Mouse (Mus musculus): ENCODE data around the gene Bcat1. TPM values are rescaled to one million over a fixed set of nuclear protein-coding genes. Genes with fewer than 3 reads are reported as not detected.

Gene Bcat1
- total and polyA plus RNA-seq, 3 experiments: 0.11 TPM; not detected in 2

DNA sequence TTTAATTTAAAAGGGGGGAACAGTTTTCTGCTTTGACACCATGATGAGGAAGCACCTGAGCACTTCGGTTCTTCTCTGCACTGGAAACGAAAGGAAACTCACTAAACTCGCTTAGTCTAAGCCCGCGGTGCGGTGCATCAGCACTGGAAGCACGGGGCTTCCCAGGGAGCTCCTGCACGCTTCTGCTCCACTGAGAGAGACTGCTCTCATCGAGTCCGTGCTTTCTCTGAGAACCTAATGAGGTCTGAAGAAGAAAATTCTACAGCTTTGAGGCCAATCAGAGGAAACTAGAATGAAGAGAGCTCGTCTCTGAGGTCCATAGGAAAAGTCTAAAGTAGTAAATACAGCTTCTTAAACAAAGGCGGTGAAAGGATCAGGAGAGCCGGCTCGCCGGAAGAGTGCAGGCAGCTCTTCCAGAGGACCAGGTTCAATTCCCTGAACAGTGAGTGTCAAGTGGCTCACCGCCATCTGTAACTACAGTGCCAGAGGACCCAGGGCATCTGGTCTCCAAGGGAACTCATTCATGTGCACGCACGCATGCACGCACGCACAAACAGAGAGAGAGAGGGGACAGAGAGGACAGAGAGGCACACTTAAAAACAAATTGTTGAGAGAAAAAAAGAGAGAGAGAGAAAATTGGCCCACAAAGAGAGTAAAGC lies 30.9 kb downstream of the Bcat1 start:
- Histone ChIP-seq H3K27me3 (ENCODE audit: insufficient read depth, low read length) (no peaks in the 10 kb centered on the region), H3K36me3 (replicated peaks) (no peaks in the 10 kb centered on the region), H3K9me3 (replicated peaks) (peaks cover 73% of the 10 kb centered on the region), H3K4me3 (ENCODE audit: low read depth, low read length) (no peak overlapping the region), H3K4me1 (ENCODE audit: insufficient read depth, low read depth, low read length) (no peaks in the 10 kb centered on the region)
- no peak for DNase-seq (ENCODE audit: low spot score)
- no peak for ATAC-seq (ENCODE audit: extremely low read depth, insufficient number of reproducible peaks, low FRiP score, poor library complexity, severe bottlenecking)
- TF ChIP-seq TAL1 (conservative IDR thresholded peaks at IDR 0.05; ENCODE audit: low read depth, low read length) (no peak), POLR2AphosphoS5 (IDR thresholded peaks at IDR 0.05; ENCODE audit: insufficient replicate concordance, low read depth, low read length) (no peak), CTCF (IDR thresholded peaks at IDR 0.05; ENCODE audit: low read depth, low read length) (no peak), GATA2 (IDR thresholded peaks at IDR 0.05; ENCODE audit: borderline replicate concordance, low read depth, low read length) (no peak), GATA1 (IDR thresholded peaks at IDR 0.05; ENCODE audit: borderline replicate concordance, low read length) (no peak)

DNA sequence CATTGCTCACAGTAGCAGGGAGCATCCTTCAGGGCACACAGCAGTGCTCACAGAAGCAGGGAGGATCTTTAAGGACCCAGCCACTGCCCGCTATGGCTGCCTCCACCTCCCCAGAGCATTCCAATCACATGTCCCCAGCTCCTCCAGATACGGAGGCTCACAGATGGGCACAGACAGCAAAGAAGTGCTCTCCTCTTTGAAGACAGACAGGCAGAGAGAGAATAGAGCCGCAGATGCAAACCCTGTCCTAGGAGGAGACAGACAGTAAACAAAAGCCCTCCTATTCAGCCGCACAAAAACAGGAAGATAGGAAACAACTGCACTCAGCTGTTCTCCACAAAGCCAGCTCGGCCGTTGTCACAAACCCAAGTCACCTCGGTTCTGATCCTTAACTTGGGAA lies 35.3 kb downstream of the Bcat1 start:
- DNase-seq (ENCODE audit: low spot score): no peak
- no peak for ATAC-seq (ENCODE audit: extremely low read depth, insufficient number of reproducible peaks, low FRiP score, poor library complexity, severe bottlenecking)
- no peaks in the 10 kb centered on the region for H3K4me1 ChIP-seq (ENCODE audit: insufficient read depth, low read depth, low read length)
- H3K9me3 ChIP-seq (replicated peaks): peaks cover 56% of the 10 kb centered on the region
- no peaks in the 10 kb centered on the region for H3K27me3 ChIP-seq (ENCODE audit: insufficient read depth, low read length)
- TF ChIP-seq CTCF (IDR thresholded peaks at IDR 0.05; ENCODE audit: low read depth, low read length) (no peak), TAL1 (conservative IDR thresholded peaks at IDR 0.05; ENCODE audit: low read depth, low read length) (no peak), POLR2AphosphoS5 (IDR thresholded peaks at IDR 0.05; ENCODE audit: insufficient replicate concordance, low read depth, low read length) (no peak), GATA2 (IDR thresholded peaks at IDR 0.05; ENCODE audit: borderline replicate concordance, low read depth, low read length) (no peak), GATA1 (IDR thresholded peaks at IDR 0.05; ENCODE audit: borderline replicate concordance, low read length) (no peak)
- H3K36me3 ChIP-seq (replicated peaks): no peaks in the 10 kb centered on the region
- H3K4me3 ChIP-seq (ENCODE audit: low read depth, low read length): no peak overlapping the region

GRCm38 (mm10) chr6:145037626-145038025 lies 38.4 kb downstream of the Bcat1 start:
- peaks cover 57% of the 10 kb centered on the region for H3K9me3 ChIP-seq (replicated peaks)
- DNase-seq (ENCODE audit: low spot score) (no peak), ATAC-seq (ENCODE audit: extremely low read depth, insufficient number of reproducible peaks, low FRiP score, poor library complexity, severe bottlenecking) (no peak)
- H3K27me3 ChIP-seq (ENCODE audit: insufficient read depth, low read length): no peaks in the 10 kb centered on the region
- H3K4me3 ChIP-seq (ENCODE audit: low read depth, low read length): no peak overlapping the region
- no peaks in the 10 kb centered on the region for H3K4me1 ChIP-seq (ENCODE audit: insufficient read depth, low read depth, low read length)
- H3K36me3 ChIP-seq (replicated peaks): no peaks in the 10 kb centered on the region
- TF ChIP-seq GATA2 (IDR thresholded peaks at IDR 0.05; ENCODE audit: borderline replicate concordance, low read depth, low read length): no peak
- no peak for TF ChIP-seq POLR2AphosphoS5 (IDR thresholded peaks at IDR 0.05; ENCODE audit: insufficient replicate concordance, low read depth, low read length)
- no peak for TF ChIP-seq GATA1 (IDR thresholded peaks at IDR 0.05; ENCODE audit: borderline replicate concordance, low read length)
- TF ChIP-seq TAL1 (conservative IDR thresholded peaks at IDR 0.05; ENCODE audit: low read depth, low read length): no peak
- no peak for TF ChIP-seq CTCF (IDR thresholded peaks at IDR 0.05; ENCODE audit: low read depth, low read length)

DNA sequence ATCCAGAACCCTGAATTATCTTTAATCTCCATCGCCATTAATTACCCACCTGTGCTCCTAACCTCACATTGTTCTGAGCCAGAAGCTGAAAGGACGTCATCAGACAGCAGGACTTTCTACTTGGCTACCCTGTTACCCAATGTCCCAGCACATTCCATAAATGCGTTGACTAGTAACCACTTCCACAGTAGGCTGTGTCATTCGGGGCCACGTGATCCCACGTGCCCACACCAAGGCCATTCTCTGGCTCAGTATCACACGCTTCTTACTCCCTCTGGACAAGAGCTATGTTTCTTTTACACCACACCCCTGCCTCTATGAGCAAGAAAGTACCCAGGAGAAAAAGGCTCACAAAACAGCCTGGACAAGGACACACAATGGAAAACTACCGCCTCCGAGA lies 40.6 kb downstream of the Bcat1 start:
- no peak for DNase-seq (ENCODE audit: low spot score)
- no peaks in the 10 kb centered on the region for H3K27me3 ChIP-seq (ENCODE audit: insufficient read depth, low read length)
- no peak overlapping the region for H3K4me3 ChIP-seq (ENCODE audit: low read depth, low read length)
- ATAC-seq (ENCODE audit: extremely low read depth, insufficient number of reproducible peaks, low FRiP score, poor library complexity, severe bottlenecking): no peak
- H3K9me3 ChIP-seq (replicated peaks): peaks cover 54% of the 10 kb centered on the region
- no peaks in the 10 kb centered on the region for H3K36me3 ChIP-seq (replicated peaks)
- H3K4me1 ChIP-seq (ENCODE audit: insufficient read depth, low read depth, low read length): no peaks in the 10 kb centered on the region
- TF ChIP-seq GATA1 (IDR thresholded peaks at IDR 0.05; ENCODE audit: borderline replicate concordance, low read length) (no peak), CTCF (IDR thresholded peaks at IDR 0.05; ENCODE audit: low read depth, low read length) (no peak), GATA2 (IDR thresholded peaks at IDR 0.05; ENCODE audit: borderline replicate concordance, low read depth, low read length) (no peak)

- H3K36me3 ChIP-seq (replicated peaks): no peaks in the 10 kb centered on the region
- H3K27me3 ChIP-seq (ENCODE audit: insufficient read depth, low read length): no peaks in the 10 kb centered on the region
- ATAC-seq (ENCODE audit: extremely low read depth, insufficient number of reproducible peaks, low FRiP score, poor library complexity, severe bottlenecking): no peak
- DNase-seq (ENCODE audit: low spot score): no peak
- TF ChIP-seq GATA1 (IDR thresholded peaks at IDR 0.05; ENCODE audit: borderline replicate concordance, low read length): no peak
- TF ChIP-seq CTCF (IDR thresholded peaks at IDR 0.05; ENCODE audit: low read depth, low read length): no peak
- no peak for TF ChIP-seq POLR2AphosphoS5 (IDR thresholded peaks at IDR 0.05; ENCODE audit: insufficient replicate concordance, low read depth, low read length)
- no peak for TF ChIP-seq TAL1 (conservative IDR thresholded peaks at IDR 0.05; ENCODE audit: low read depth, low read length)
- TF ChIP-seq GATA2 (IDR thresholded peaks at IDR 0.05; ENCODE audit: borderline replicate concordance, low read depth, low read length): no peak
- H3K4me1 ChIP-seq (ENCODE audit: insufficient read depth, low read depth, low read length): no peaks in the 10 kb centered on the region
- no peak overlapping the region for H3K4me3 ChIP-seq (ENCODE audit: low read depth, low read length)
- peaks cover 43% of the 10 kb centered on the region for H3K9me3 ChIP-seq (replicated peaks)
Observed at GRCm38 (mm10) chr6:145030587-145030986, 45.4 kb downstream of the Bcat1 start.

GRCm38 (mm10) chr6:145023990-145024389 lies 52.0 kb downstream of the Bcat1 start:
- Histone ChIP-seq H3K9me3 (replicated peaks) (peaks cover 44% of the 10 kb centered on the region), H3K4me1 (ENCODE audit: insufficient read depth, low read depth, low read length) (no peaks in the 10 kb centered on the region), H3K36me3 (replicated peaks) (no peaks in the 10 kb centered on the region), H3K27me3 (ENCODE audit: insufficient read depth, low read length) (no peaks in the 10 kb centered on the region), H3K4me3 (ENCODE audit: low read depth, low read length) (no peak overlapping the region)
- DNase-seq (ENCODE audit: low spot score) (no peak), ATAC-seq (ENCODE audit: extremely low read depth, insufficient number of reproducible peaks, low FRiP score, poor library complexity, severe bottlenecking) (no peak)
- no peak for TF ChIP-seq TAL1 (conservative IDR thresholded peaks at IDR 0.05; ENCODE audit: low read depth, low read length)
- no peak for TF ChIP-seq POLR2AphosphoS5 (IDR thresholded peaks at IDR 0.05; ENCODE audit: insufficient replicate concordance, low read depth, low read length)
- TF ChIP-seq GATA2 (IDR thresholded peaks at IDR 0.05; ENCODE audit: borderline replicate concordance, low read depth, low read length): no peak
- no peak for TF ChIP-seq CTCF (IDR thresholded peaks at IDR 0.05; ENCODE audit: low read depth, low read length)
- no peak for TF ChIP-seq GATA1 (IDR thresholded peaks at IDR 0.05; ENCODE audit: borderline replicate concordance, low read length)

Data from G1E (cell line).